Mouse (Mus musculus): Measurements from ENCODE around the gene Csde1. TPM values are rescaled to one million over a fixed set of nuclear protein-coding genes. Genes with fewer than 3 reads are reported as not detected.

The Csde1 gene
- total RNA-seq, 1 experiment = 323 TPM

DNA sequence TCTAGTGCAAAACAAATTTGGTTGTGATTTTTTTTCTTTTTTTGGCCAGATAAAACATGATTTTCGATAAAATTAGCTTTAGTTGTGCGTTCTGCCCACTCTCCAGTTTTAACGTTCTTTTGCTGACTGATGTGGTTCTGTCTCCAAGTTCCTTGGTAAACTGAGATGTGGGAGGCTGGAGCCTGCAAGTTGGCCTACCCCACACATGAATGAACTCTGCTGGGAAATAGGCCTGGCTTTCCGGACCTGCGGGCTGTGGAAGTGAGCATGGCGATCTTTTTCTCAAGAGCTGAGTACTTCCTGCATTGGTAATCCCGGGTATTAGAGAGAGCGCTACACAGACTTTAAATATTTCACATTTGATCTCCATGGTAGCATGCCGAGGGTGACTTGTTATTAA lies 55.6 kb downstream of the Csde1 start:
- H3K9ac ChIP-seq (ENCODE audit: insufficient read depth, low read depth, low read length, poor library complexity, severe bottlenecking) = no peak overlapping the region
- in situ Hi-C loops (cut with MboI; ENCODE audit: low sequenced_read_pairs in 2 of 2, unreplicated experiment in 2 of 2) = no loop called here
- no peak overlapping the region for H3K4me3 ChIP-seq (ENCODE audit: insufficient read depth in 1 of 2, low read depth in 1 of 2, low read length in 2 of 2, poor library complexity in 1 of 2, severe bottlenecking in 1 of 2)
- TF ChIP-seq MAFK (IDR thresholded peaks at IDR 0.05; ENCODE audit: insufficient read depth, low read depth, low read length) = no peak
- no peak for TF ChIP-seq HCFC1 (IDR thresholded peaks at IDR 0.05; ENCODE audit: borderline replicate concordance, insufficient read depth, low read length)
- no peak for TF ChIP-seq ZNF384 (IDR thresholded peaks at IDR 0.05; ENCODE audit: low read depth, low read length)
- TF ChIP-seq CHD2 (IDR thresholded peaks at IDR 0.05; ENCODE audit: low read depth, low read length) = no peak
- no peak for TF ChIP-seq ZC3H11A (IDR thresholded peaks at IDR 0.05; ENCODE audit: borderline replicate concordance, low read depth, low read length)
- H3K9me3 ChIP-seq (ENCODE audit: control insufficient read depth, insufficient read depth, low read depth, low read length) = no peaks in the 10 kb centered on the region
- H3K27ac ChIP-seq (ENCODE audit: insufficient read depth, low read depth, low read length, poor library complexity, severe bottlenecking) = no peak overlapping the region
- no peaks in the 10 kb centered on the region for H3K4me1 ChIP-seq (ENCODE audit: control insufficient read depth in 2 of 2, insufficient read depth in 2 of 2, low read length in 2 of 2, poor library complexity in 1 of 2)
- no peaks in the 10 kb centered on the region for H3K36me3 ChIP-seq (ENCODE audit: control insufficient read depth, insufficient read depth, low read length, poor library complexity, severe bottlenecking)
- no peak for DNase-seq (ENCODE audit: low read depth, low spot score)

DNA sequence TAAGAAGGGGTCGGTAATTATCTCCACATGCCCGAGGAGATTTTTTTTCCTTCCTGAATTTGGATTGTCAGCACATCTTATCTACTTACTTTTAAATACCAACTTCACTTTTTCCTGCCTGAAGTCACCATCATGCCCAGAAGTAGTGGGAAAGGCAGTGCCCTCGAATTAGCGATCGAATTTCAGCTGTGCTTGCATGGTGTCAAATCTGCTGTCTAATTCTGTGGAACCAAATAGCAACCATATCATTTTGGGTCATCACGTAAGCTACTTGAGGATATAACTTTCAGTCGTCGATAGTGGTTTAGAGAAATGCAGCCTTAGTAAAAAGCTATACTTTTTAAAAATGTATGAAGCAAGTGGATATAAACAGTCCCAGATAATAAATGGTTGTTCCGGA lies 56.2 kb downstream of the Csde1 start:
- no peak for DNase-seq (ENCODE audit: low read depth, low spot score)
- Histone ChIP-seq H3K9me3 (ENCODE audit: control insufficient read depth, insufficient read depth, low read depth, low read length) (no peaks in the 10 kb centered on the region), H3K36me3 (ENCODE audit: control insufficient read depth, insufficient read depth, low read length, poor library complexity, severe bottlenecking) (no peaks in the 10 kb centered on the region), H3K27ac (ENCODE audit: insufficient read depth, low read depth, low read length, poor library complexity, severe bottlenecking) (no peak overlapping the region), H3K4me1 (ENCODE audit: control insufficient read depth in 2 of 2, insufficient read depth in 2 of 2, low read length in 2 of 2, poor library complexity in 1 of 2) (no peaks in the 10 kb centered on the region), H3K9ac (ENCODE audit: insufficient read depth, low read depth, low read length, poor library complexity, severe bottlenecking) (no peak overlapping the region), H3K4me3 (ENCODE audit: insufficient read depth in 1 of 2, low read depth in 1 of 2, low read length in 2 of 2, poor library complexity in 1 of 2, severe bottlenecking in 1 of 2) (no peak overlapping the region)
- TF ChIP-seq MAFK (IDR thresholded peaks at IDR 0.05; ENCODE audit: insufficient read depth, low read depth, low read length) = no peak
- TF ChIP-seq ZNF384 (IDR thresholded peaks at IDR 0.05; ENCODE audit: low read depth, low read length) = no peak
- TF ChIP-seq HCFC1 (IDR thresholded peaks at IDR 0.05; ENCODE audit: borderline replicate concordance, insufficient read depth, low read length) = no peak
- no peak for TF ChIP-seq CHD2 (IDR thresholded peaks at IDR 0.05; ENCODE audit: low read depth, low read length)
- no peak for TF ChIP-seq ZC3H11A (IDR thresholded peaks at IDR 0.05; ENCODE audit: borderline replicate concordance, low read depth, low read length)
- in situ Hi-C loops (cut with MboI; ENCODE audit: low sequenced_read_pairs in 2 of 2, unreplicated experiment in 2 of 2) = no loop called here

DNA sequence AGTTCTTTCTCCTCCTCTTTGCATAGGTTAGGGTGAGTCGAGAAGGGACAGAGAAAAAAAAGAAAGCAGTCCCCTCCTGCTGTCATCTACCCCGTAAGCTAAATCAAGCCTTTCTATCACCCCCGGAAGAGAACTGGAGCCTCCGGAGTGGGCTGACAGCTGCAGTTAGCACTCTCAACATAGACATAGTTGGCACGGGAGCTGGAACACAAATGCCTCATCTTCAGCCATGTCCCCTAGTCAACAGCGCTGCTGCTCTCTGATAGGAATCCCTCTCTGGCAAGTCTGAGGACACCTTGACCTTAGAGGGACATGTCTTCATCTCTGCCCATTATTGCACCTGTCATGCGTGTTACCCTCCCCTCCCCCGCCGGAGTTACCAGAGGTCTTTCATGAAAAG lies 59.1 kb downstream of the Csde1 start:
- in situ Hi-C loops (cut with MboI; ENCODE audit: low sequenced_read_pairs in 2 of 2, unreplicated experiment in 2 of 2) = no loop called here
- DNase-seq (ENCODE audit: low read depth, low spot score) = no peak
- TF ChIP-seq ZC3H11A (IDR thresholded peaks at IDR 0.05; ENCODE audit: borderline replicate concordance, low read depth, low read length) = no peak
- TF ChIP-seq ZNF384 (IDR thresholded peaks at IDR 0.05; ENCODE audit: low read depth, low read length) = no peak
- no peak for TF ChIP-seq HCFC1 (IDR thresholded peaks at IDR 0.05; ENCODE audit: borderline replicate concordance, insufficient read depth, low read length)
- no peak for TF ChIP-seq CHD2 (IDR thresholded peaks at IDR 0.05; ENCODE audit: low read depth, low read length)
- no peak for TF ChIP-seq MAFK (IDR thresholded peaks at IDR 0.05; ENCODE audit: insufficient read depth, low read depth, low read length)
- Histone ChIP-seq H3K4me3 (ENCODE audit: insufficient read depth in 1 of 2, low read depth in 1 of 2, low read length in 2 of 2, poor library complexity in 1 of 2, severe bottlenecking in 1 of 2) (no peak overlapping the region), H3K36me3 (ENCODE audit: control insufficient read depth, insufficient read depth, low read length, poor library complexity, severe bottlenecking) (no peaks in the 10 kb centered on the region), H3K9ac (ENCODE audit: insufficient read depth, low read depth, low read length, poor library complexity, severe bottlenecking) (no peak overlapping the region), H3K9me3 (ENCODE audit: control insufficient read depth, insufficient read depth, low read depth, low read length) (no peaks in the 10 kb centered on the region), H3K27ac (ENCODE audit: insufficient read depth, low read depth, low read length, poor library complexity, severe bottlenecking) (no peak overlapping the region), H3K4me1 (ENCODE audit: control insufficient read depth in 2 of 2, insufficient read depth in 2 of 2, low read length in 2 of 2, poor library complexity in 1 of 2) (no peaks in the 10 kb centered on the region)

DNA sequence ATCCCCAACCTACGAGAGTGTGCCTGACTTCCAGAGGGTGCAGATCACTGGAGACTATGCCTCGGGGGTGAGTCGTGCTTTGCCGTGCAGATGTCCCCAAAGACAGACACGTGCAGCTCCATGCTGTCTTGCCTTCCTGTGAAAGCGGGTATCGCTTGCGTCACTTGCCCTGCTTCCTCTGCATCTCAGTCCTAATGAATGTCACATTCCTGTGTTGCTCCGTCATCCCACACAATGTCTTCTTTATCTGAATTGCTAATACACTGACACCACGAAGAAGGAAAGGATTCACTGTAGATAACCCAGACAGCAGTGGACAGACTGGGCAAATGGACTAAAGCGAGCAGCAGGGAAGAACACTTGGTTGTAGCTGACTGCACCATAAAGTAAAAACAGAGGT lies 60.8 kb downstream of the Csde1 start:
- Histone ChIP-seq H3K27ac (ENCODE audit: insufficient read depth, low read depth, low read length, poor library complexity, severe bottlenecking) (no peak overlapping the region), H3K9me3 (ENCODE audit: control insufficient read depth, insufficient read depth, low read depth, low read length) (no peaks in the 10 kb centered on the region), H3K4me1 (ENCODE audit: control insufficient read depth in 2 of 2, insufficient read depth in 2 of 2, low read length in 2 of 2, poor library complexity in 1 of 2) (0 out of 4 replicates have a peak, but pooled peaks cover 0 to 3% of the 10 kb centered on the region in 2 experiments), H3K4me3 (ENCODE audit: insufficient read depth in 1 of 2, low read depth in 1 of 2, low read length in 2 of 2, poor library complexity in 1 of 2, severe bottlenecking in 1 of 2) (no peak overlapping the region), H3K36me3 (ENCODE audit: control insufficient read depth, insufficient read depth, low read length, poor library complexity, severe bottlenecking) (no peaks in the 10 kb centered on the region), H3K9ac (ENCODE audit: insufficient read depth, low read depth, low read length, poor library complexity, severe bottlenecking) (no peak overlapping the region)
- no peak for DNase-seq (ENCODE audit: low read depth, low spot score)
- in situ Hi-C loops (cut with MboI; ENCODE audit: low sequenced_read_pairs in 2 of 2, unreplicated experiment in 2 of 2) = no loop called here
- no peak for TF ChIP-seq CHD2 (IDR thresholded peaks at IDR 0.05; ENCODE audit: low read depth, low read length)
- no peak for TF ChIP-seq MAFK (IDR thresholded peaks at IDR 0.05; ENCODE audit: insufficient read depth, low read depth, low read length)
- TF ChIP-seq HCFC1 (IDR thresholded peaks at IDR 0.05; ENCODE audit: borderline replicate concordance, insufficient read depth, low read length) = no peak
- no peak for TF ChIP-seq ZNF384 (IDR thresholded peaks at IDR 0.05; ENCODE audit: low read depth, low read length)
- no peak for TF ChIP-seq ZC3H11A (IDR thresholded peaks at IDR 0.05; ENCODE audit: borderline replicate concordance, low read depth, low read length)

Data from ES-E14 (cell line).